Mouse (Mus musculus) intestine, embryonic 16.5 days (tissue): Measurements from ENCODE around the gene Rabep2. TPM values are rescaled to one million over a fixed set of nuclear protein-coding genes. Genes with fewer than 3 reads are reported as not detected.
A peak's percentile ranks its signal among the peaks of the same experiment; 100 is the strongest.
"Not testable (repeated sequence)": the region's sequence is repeated elsewhere in the genome, so short reads cannot be mapped to it uniquely, and the experiment has no call there.

ENCODE experiments used
- ATAC-seq: fragments of 200-750 bp; cut with Nextera tagmentation; 2 replicates; pipeline ENCODE4 v1.8.0; 2017; ENCODE audit warnings: moderate TSS enrichment, moderate library complexity
- H3K27ac ChIP-seq: fragments of 300-500 bp; sonication (generic); 2 replicates; pipeline ENCODE4 v1.5.1; 2014; ENCODE audit warnings: mild to moderate bottlenecking, low read length
- H3K27me3 ChIP-seq: fragments of 300-500 bp; sonication (generic); replicated peaks from 2 replicates; pipeline ENCODE4 v1.6.1; 2014; ENCODE audit warnings: low read length, control low read depth, mixed read lengths; ENCODE audit not compliant: control insufficient read depth, insufficient read depth
- H3K36me3 ChIP-seq: fragments of 300-500 bp; sonication (generic); 2 replicates; pipeline ENCODE4 v1.6.1; 2014; ENCODE audit warnings: low read length, control low read depth; ENCODE audit not compliant: control insufficient read depth, insufficient read depth
- H3K4me1 ChIP-seq: fragments of 300-500 bp; sonication (generic); 2 replicates; pipeline ENCODE4 v1.6.1; 2014; ENCODE audit warnings: low read length, control low read depth, mixed read lengths; ENCODE audit not compliant: control insufficient read depth, insufficient read depth
- H3K4me2 ChIP-seq: fragments of 300-500 bp; sonication (generic); 2 replicates; pipeline ENCODE4 v1.6.1; 2014; ENCODE audit warnings: low read depth, low read length, control low read depth
- H3K4me3 ChIP-seq: fragments of 300-500 bp; sonication (generic); 2 replicates; pipeline ENCODE4 v1.5.1; 2014; ENCODE audit warnings: mild to moderate bottlenecking, low read length
- H3K9ac ChIP-seq: fragments of 300-500 bp; sonication (generic); 2 replicates; pipeline ENCODE4 v1.6.1; 2014; ENCODE audit warnings: low read depth, low read length
- H3K9me3 ChIP-seq: fragments of 300-500 bp; sonication (generic); 2 replicates; pipeline ENCODE4 v1.6.1; 2016; ENCODE audit warnings: low read length, control low read depth; ENCODE audit not compliant: control insufficient read depth
- WGBS: fragments of 180-500 bp; shearing (Covaris S2); extraction: QIAGEN DNeasy Blood & Tissue Kit; methylation state at CpG from one replicate; pipeline ENCODE4 v1.1.7; 2014; 5-methylcytosine and 5-hydroxymethylcytosine counted together
- polyA plus RNA-seq: library from polyadenylated mRNA; unstranded; fragments of >200 nt; fragmentation: Nextera tagmentation; extraction: Ambion mirVana; gene quantifications from 2 replicates; pipeline ENCODE4 v1.2.1, GENCODE M21; 2015

The Rabep2 gene
- 22.6 and 25.0 TPM in 2 replicates for polyA plus RNA-seq

DNA sequence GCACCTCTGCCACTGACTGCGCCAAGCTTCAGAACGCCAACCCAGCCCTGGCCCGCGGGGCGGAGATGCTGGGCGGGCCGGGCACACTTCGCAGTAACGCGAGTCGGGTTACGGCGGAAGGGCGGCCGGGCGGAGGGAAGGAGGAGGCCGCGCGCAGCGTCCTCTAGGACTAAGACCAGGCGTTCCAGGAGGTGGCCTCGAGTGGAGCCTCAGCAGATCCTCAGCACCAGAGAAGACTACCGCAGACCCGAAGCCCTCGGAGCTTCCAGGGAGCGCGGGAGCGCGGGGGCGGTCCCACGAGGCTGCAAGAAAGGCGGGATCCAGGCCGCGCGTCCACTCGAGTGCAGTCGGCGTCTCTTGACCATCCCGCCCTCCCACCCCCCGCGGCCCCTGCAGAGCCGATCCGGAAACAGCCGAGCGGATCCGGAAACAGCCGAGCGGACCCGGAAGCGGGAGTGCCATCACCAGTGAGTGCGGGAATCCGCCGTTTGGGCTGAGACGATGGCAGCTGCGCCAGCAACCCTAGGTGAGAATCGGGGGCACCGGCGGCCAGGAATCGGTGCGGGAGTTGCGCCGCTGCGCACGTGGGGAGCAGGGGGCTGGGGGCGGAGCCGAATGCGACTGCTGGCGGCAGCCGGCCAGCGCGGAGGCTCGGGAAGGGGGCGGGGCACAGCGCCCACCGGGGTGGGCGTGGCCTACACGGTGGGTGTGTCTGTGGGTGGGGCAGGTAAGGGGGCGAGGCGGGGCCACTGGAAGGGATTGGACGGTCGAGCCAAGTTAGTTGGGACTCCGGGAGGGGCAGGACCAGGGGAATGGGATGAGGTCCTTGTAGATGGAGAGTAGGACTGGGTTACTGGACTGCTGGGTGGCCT lies at the start of gene Rabep2:
Rabep2 (plus strand) TSS at position 129 of the 872 bp plus-strand sequence.
- WGBS: under 1% methylated on average over 81 of the region's 82 CpGs
- Histone ChIP-seq H3K4me3 (peak within 1 kb of the TSS; percentile 77), H3K36me3 (no peaks in the 10 kb centered on the region), H3K4me2 (peak within 1 kb of the TSS; percentile 95), H3K9me3 (0 out of 2 replicates have a peak, but pooled peaks cover 3% of the 10 kb centered on the region), H3K27me3 (no peaks in the 10 kb centered on the region), H3K27ac (peak within 1 kb of the TSS; percentile 94), H3K9ac (peak within 1 kb of the TSS; percentile 84), H3K4me1 (peaks cover 10% of the 10 kb centered on the region)
- peak; percentile 96 for ATAC-seq

DNA sequence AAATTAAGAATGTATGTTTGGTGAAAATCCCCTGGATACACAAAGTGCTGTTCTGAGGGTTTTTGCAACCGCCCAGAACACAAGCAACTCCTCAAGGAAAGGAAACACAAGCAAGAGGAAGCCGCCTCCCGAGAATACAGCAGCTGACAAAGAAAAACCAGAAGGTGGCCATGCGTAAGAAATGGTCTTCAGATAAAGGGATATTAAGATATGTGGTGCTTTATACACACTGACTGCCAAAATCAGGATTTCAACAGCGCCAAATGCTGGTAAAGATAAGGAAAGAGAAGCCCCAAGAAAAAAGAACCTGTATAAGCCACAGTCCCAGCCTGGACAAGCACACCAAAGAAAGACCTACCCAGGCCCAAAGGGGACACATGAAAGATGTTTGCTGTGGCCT lies 45.0 kb upstream of the Rabep2 start:
- Histone ChIP-seq H3K27ac (no peak overlapping the region), H3K27me3 (no peaks in the 10 kb centered on the region), H3K36me3 (no peaks in the 10 kb centered on the region; the same call in 1 of the 2 replicates), H3K9me3 (no peaks in the 10 kb centered on the region), H3K4me1 (no peaks in the 10 kb centered on the region), H3K9ac (no peak overlapping the region), H3K4me3 (no peak overlapping the region), H3K4me2 (no peak overlapping the region)
- 85% methylated on average over 5 of the region's 5 CpGs for WGBS
- ATAC-seq: no peak

DNA sequence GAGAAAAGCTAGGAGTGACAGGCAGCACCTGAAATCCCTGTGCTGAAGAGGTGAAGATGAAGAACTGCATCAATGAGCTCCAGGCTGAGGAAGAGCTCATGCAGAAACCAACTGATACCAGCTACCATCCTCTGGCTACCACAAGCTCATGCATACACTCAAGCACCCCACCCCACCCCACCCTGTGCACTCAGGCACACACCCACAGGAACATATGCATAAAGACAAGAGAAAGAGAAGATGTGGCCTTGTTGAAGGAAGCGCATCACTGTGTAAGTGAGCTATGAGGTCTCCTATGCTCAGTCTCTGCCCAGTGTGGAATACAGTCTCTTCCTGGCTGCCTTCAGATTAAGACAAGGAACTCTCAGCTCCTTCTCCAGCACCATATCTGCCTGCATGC lies 40.4 kb upstream of the Rabep2 start:
- no peaks in the 10 kb centered on the region for H3K27me3 ChIP-seq
- H3K36me3 ChIP-seq: no peaks in the 10 kb centered on the region; the same call in none of the 2 replicates
- no peaks in the 10 kb centered on the region for H3K4me1 ChIP-seq
- WGBS: 100% methylated on average over 1 of the region's 1 CpGs
- no peak overlapping the region for H3K4me3 ChIP-seq
- H3K27ac ChIP-seq: no peak overlapping the region
- no peak overlapping the region for H3K9ac ChIP-seq
- H3K9me3 ChIP-seq: no peaks in the 10 kb centered on the region
- no peak overlapping the region for H3K4me2 ChIP-seq
- no peak for ATAC-seq

DNA sequence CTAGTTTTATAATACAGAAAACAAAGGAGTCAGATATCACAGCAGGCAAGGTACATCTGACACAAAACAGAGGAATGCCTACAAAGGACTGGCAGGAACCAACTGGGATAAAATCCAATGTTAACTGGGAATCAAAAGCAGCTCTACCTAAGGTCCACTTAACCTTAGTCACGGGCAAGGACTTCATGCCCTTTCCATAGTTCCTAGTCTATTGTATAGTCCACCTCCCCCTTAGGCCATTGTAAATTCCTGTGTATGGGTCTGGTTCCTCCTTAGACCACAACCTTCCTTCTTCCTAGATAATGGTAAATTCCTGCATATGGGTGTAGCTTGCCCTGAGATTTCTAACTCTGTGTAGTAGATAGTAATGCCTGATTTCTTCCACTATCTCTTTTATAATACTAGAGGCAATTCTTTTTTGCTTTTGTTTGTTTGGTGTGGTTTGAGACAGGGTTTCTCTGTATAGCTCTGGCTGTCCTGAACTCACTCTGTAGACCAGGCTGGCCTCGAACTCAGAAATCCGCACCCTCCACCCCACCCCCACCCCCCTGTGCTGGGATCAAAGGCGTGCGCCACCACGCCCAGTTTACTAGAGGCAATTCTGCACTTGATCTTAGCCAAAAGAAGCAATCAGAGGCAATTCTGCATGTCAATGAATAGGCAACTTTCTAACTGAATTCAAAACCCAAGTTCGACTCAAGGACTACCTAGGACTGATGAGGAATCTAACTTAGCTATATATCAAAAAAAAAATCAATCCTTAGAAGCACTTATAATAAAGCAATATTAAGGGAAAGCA lies 36.3 kb upstream of the Rabep2 start:
- H3K27me3 ChIP-seq, H3K4me1 ChIP-seq, H3K27ac ChIP-seq, H3K9me3 ChIP-seq, H3K9ac ChIP-seq, H3K4me2 ChIP-seq, ATAC-seq, H3K36me3 ChIP-seq, H3K4me3 ChIP-seq: not testable (repeated sequence)
- WGBS: 89% methylated on average over 7 of the region's 7 CpGs

DNA sequence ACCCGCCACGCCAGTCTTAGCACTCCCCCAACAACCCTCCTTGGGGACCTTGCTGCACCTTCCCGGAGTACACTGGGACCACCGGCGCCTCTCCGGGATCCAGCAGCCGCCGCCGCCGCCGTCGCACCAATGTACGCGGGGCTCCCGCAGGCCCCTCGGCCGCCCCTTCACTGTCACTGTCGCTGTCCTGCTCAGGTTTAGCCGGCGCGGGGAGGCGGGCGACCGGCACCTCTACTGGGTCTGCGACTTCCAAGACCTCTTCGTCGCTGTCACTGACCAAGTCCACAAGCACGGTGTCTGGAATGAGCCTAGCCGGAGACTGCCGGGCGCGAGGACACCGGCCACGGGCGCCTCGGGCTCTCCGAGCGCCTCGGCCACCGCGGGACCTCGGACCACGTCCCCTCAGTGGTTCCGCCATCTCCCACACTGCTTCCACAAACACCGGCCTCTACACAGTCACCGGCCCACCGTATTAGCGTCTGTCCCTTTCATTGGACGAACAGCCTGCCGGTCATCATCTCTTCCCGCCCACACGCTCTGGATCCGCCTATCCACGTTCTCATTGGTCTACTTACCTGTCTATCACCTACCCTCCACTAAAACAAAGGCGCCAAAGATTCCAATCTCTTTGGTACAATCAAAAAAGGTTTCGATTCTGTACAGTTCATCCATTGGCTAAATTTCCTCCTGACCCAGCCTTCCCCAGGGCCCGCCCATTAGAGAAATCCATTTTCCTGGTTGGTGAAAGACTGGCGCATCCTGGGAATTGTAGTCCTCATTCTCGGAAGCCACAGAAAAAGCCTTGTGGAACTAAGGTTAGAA lies 32.0 kb upstream of the Rabep2 start, which contains the start of gene Nfatc2ip:
Nfatc2ip (minus strand) TSS at position 440 of the 822 bp plus-strand sequence.
- H3K9me3 ChIP-seq: no peaks in the 10 kb centered on the region
- H3K4me2 ChIP-seq: peak within 1 kb of the TSS; percentile 90
- H3K36me3 ChIP-seq: no peaks in the 10 kb centered on the region; the same call in 1 of the 2 replicates
- peak within 1 kb of the TSS; percentile 82 for H3K9ac ChIP-seq
- peak within 1 kb of the TSS; percentile 97 for H3K4me3 ChIP-seq
- H3K4me1 ChIP-seq: 0 out of 2 replicates have a peak, but pooled peaks cover 6% of the 10 kb centered on the region
- under 1% methylated on average over 59 of the region's 59 CpGs for WGBS
- H3K27ac ChIP-seq: peak within 1 kb of the TSS; percentile 33
- peak; percentile 100 for ATAC-seq
- H3K27me3 ChIP-seq: no peaks in the 10 kb centered on the region

DNA sequence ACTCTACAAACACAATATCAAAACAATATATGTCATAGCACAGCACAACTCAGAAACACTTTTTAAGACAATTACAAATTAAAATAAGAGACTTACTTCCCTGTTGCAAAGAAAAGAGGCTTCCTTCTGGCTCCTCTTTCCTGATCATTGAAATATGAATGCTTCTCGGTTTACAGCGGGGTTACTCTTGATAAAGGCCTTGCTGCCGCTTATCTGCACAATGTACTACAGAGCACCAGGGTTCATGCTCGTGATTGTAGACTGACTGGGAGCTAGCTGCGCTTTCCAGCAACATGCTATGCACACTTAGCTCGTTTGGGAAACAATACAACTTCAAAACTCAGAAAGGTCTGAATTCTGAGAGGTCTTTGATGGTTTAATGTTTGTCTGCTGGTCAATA lies 31.3 kb upstream of the Rabep2 start:
- Histone ChIP-seq H3K4me3 (no peak overlapping the region), H3K27me3 (no peaks in the 10 kb centered on the region), H3K36me3 (no peaks in the 10 kb centered on the region), H3K4me1 (0 out of 2 replicates have a peak, but pooled peaks cover 6% of the 10 kb centered on the region), H3K9ac (no peak overlapping the region), H3K27ac (0 out of 2 replicates have a peak overlapping the region, but pooled peaks have one; percentile 11), H3K9me3 (no peaks in the 10 kb centered on the region), H3K4me2 (peak overlapping the region; percentile 23)
- WGBS: 43% methylated on average over 6 of the region's 6 CpGs
- peak; percentile 19; the same call in 1 of the 2 replicates for ATAC-seq

DNA sequence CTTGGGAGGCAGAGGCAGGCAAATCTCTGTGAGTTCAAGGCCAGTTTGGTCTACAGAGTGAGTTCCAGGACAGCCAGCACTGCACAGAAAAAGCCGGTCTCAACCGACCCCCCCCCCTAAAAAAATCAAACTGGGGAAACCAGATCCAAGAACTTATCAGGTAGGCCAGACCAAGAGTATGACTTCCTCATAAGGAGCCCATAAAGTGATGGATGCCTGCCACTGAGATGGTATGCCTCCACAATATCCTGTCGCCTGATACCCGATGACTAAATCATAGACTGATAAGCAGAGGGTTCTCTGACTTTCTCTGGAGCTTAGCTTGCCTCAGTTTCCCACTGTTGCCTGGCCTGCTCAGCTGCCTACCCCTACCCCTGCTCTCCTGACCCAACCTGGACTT lies 30.7 kb upstream of the Rabep2 start:
- H3K27me3 ChIP-seq: no peaks in the 10 kb centered on the region
- H3K4me1 ChIP-seq: 0 out of 2 replicates have a peak, but pooled peaks cover 6% of the 10 kb centered on the region
- H3K4me3 ChIP-seq: no peak overlapping the region
- no peak for ATAC-seq
- no peak overlapping the region for H3K27ac ChIP-seq
- H3K9ac ChIP-seq: no peak overlapping the region
- 88% methylated on average over 4 of the region's 4 CpGs for WGBS
- no peaks in the 10 kb centered on the region for H3K36me3 ChIP-seq
- H3K9me3 ChIP-seq: no peaks in the 10 kb centered on the region
- H3K4me2 ChIP-seq: no peak overlapping the region

DNA sequence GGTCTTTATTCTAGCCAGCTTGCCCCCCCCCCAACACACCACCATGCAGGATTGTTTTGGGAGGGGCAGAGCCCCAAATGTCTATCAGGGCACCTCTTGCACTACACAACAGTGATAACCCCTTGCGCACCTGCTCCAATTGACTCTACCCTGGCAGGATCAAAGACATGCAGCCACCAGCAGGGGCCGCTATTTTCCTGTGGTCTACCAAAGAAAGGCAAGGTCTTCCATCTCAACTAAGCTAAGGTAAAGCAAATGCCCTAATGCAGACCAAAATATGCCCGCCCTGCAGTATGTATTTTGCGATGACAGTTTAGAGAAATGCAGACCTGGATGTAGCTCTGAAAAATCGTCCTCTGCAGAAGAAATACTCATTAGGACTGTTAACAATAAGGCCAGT lies 29.0 kb upstream of the Rabep2 start:
- ATAC-seq: no peak
- Histone ChIP-seq H3K36me3 (no peaks in the 10 kb centered on the region), H3K4me1 (0 out of 2 replicates have a peak, but pooled peaks cover 6% of the 10 kb centered on the region), H3K27ac (no peak overlapping the region), H3K4me3 (no peak overlapping the region), H3K4me2 (no peak overlapping the region), H3K9me3 (no peaks in the 10 kb centered on the region), H3K27me3 (no peaks in the 10 kb centered on the region), H3K9ac (no peak overlapping the region)
- WGBS: 7% methylated on average over 5 of the region's 5 CpGs
